Mouse (Mus musculus) frontal cortex, postnatal 25 days (tissue): ENCODE measurements around the gene Qrich2.
A peak's percentile ranks its signal among the peaks of the same experiment; 100 is the strongest.
"Not testable (repeated sequence)": the region's sequence is repeated elsewhere in the genome, so short reads cannot be mapped to it uniquely, and the experiment has no call there.

Experiments used
- DNase-seq, 2 experiments: peaks; one replicate each; pipeline ENCODE4 v3.0.0; 2022; ENCODE audit warnings: low spot score in 2 of 2

Gene Qrich2

GRCm38 (mm10) chr11:116489771-116490231 is 23.8 kb upstream of the Qrich2 start:
- no peak for DNase-seq

GRCm38 (mm10) chr11:116488693-116489375 is 22.8 kb upstream of the Qrich2 start:
- no peak for DNase-seq

- DNase-seq: no peak
These were observed 22.2 kb upstream of the Qrich2 start for GRCm38 (mm10) chr11:116488207-116488606.

- no peak for DNase-seq
These were observed 18.2 kb upstream of the Qrich2 start for GRCm38 (mm10) chr11:116484261-116484660.

- DNase-seq: no peak
These were observed 15.7 kb upstream of the Qrich2 start for GRCm38 (mm10) chr11:116481776-116482175.

DNA sequence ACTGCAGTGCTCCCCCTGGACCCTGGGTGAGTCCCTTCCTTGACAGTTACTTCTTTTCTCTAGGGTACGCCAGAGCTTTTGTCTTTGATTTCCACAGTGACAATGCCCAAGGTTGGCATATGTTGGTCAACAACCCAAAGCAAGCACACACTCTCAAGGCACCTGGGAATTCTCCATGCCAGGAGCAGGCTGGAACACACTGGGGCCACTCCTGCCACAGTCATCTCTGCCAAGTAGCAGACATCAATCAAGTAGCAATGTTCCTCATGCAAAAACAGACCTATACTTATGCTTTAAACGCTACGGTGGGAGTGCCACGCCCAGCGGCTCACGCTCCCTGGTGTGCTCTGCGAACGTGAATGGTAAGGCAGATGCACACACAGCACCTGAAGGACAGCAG is 14.9 kb upstream of the Qrich2 start:
- no peak for DNase-seq

GRCm38 (mm10) chr11:116479832-116480231 is 13.8 kb upstream of the Qrich2 start:
- no peak for DNase-seq

DNA sequence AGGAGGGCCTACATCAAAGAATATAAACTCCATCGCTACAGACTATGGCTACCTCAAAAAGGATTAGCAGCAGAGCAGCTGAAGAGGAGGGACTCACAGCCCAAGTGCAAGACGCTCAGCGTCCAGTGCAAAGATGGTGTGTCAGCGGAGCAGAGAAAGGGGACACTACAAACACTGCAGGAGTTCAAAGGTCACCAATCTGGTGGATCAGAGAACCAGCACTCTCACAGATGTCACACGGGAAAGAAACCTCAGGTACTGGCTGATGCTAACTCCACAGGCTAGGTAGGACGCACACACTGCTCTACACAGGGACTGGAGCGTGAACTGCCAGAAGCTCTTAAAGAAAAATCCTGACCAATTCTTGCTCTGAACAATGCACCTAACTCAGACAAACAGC is 12.9 kb upstream of the Qrich2 start:
- DNase-seq: no peak

GRCm38 (mm10) chr11:116477160-116477759 is 11.2 kb upstream of the Qrich2 start:
- DNase-seq: no peak

GRCm38 (mm10) chr11:116476696-116477095 is 10.7 kb upstream of the Qrich2 start:
- no peak for DNase-seq

- DNase-seq: no peak
These were observed 10.0 kb upstream of the Qrich2 start for GRCm38 (mm10) chr11:116476041-116476440.

- DNase-seq: no peak
These were observed 6.2 kb upstream of the Qrich2 start for GRCm38 (mm10) chr11:116472275-116472674.

- DNase-seq: no peak
These were observed 4.9 kb upstream of the Qrich2 start for GRCm38 (mm10) chr11:116470896-116471295.

DNA sequence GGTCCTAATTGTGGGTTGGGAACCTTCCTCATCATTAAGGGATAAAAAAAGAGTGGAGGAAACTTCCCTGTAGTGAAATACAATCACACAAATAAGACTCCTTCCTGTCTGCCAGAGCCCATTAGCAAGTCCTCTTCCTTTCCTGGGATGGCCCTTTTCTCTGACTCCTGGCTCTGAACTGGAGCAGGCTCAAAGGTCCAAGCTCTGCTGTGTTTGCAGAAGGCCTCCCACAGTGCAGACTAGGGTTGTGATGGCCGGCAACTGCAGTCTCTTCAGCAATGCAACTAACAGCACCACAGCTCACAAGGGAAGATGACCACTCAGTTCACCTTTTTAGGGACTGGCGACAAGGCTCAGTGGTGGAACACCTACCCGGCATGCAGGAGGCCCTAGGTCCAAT is 4.2 kb upstream of the Qrich2 start:
- no peak for DNase-seq

DNA sequence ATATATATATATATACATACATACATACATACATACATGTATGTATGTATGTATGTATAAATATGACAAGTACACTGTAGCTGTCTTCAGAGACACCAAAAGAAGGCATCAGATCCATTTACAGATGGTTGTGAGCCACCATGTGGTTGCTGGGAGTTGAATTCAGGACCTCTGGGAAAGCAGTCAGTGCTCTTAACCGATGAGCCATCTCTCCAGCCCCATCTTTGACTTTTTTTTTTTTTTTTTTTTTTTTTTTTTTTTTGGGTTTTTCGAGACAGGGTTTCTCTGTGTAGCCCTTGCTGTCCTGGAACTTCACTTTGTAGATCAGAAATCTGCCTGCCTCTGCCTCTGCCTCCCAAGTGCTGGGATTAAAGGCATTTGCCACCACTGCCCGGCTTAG is 2.3 kb upstream of the Qrich2 start:
- not testable (repeated sequence) for DNase-seq

- peak; percentile 65 to 77 for DNase-seq
These were observed 2.2 kb downstream of the Qrich2 start for GRCm38 (mm10) chr11:116463833-116464232.

DNA sequence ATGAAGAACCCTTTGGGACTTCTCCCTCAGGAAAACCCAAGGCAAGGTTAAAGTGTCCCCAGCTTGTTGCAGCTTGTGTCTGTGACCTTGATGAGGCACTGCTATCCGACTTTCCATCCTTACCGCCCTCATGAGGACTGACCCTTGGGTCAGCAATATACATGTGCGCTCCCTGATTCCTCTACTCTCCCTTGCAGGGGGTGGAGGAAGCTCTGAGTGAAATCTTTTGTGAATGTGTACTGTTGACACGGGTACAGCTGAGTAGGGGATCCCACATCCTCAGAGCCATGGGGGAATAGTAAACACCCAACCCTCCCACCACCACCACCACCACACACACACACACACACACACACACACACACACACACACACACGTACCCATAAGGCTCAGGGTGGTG is 2.7 kb downstream of the Qrich2 start:
- no peak for DNase-seq

GRCm38 (mm10) chr11:116459786-116460185 is 6.3 kb downstream of the Qrich2 start:
- DNase-seq: no peak

- no peak for DNase-seq
These were observed 9.8 kb downstream of the Qrich2 start for GRCm38 (mm10) chr11:116456234-116456633.

GRCm38 (mm10) chr11:116453889-116454288 is 12.2 kb downstream of the Qrich2 start:
- DNase-seq: no peak

- DNase-seq: no peak
These were observed 16.7 kb downstream of the Qrich2 start for GRCm38 (mm10) chr11:116449341-116449740.

DNA sequence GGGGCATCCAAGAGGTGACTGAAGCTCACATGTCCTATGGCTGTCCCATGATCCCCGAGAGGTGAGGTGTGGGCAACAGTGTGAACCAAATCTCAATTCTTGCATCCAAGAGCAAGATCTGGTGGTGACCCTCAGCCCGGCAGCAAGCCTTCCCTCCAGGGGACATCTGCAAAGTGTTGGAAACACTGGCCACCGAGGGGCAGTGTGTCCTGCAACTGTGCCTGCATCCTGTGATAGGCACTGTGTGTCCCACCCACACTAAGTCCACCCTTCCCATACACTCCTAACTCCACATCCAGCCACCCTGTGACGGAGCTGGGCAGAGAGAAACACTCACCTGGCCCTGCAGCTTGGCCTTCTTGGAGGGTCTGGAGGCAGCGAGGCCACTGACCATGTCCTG is 18.2 kb downstream of the Qrich2 start:
- DNase-seq: no peak

GRCm38 (mm10) chr11:116446308-116446887 is 19.6 kb downstream of the Qrich2 start:
- no peak for DNase-seq
